8 mouse cellular contexts compared by ENCODE assay signal in genomic region chr17:25985306-25986294, GRCm38 (mm10). TPM values are rescaled to one million over a fixed set of nuclear protein-coding genes. Genes with fewer than 3 reads are reported as not detected.
DNase-seq lines count a peak whose midpoint lies in the region; ATAC-seq lines count a peak whose summit lies in the region.

Gene Capn15 (minus strand): TSS chr17:25985796.

- under 1% methylated on average over 90 of the region's 91 CpGs for WGBS in heart, embryonic 13.5 days
- under 1% methylated on average over 90 of the region's 91 CpGs for WGBS in liver, embryonic 12.5 days (ENCODE audit: insufficient replicate concordance)
- WGBS in stomach, embryonic 15.5 days: under 1% methylated on average over 91 of the region's 91 CpGs

- peak; percentile 95 for DNase-seq in CD4-positive, CD25-positive, alpha-beta regulatory T cell, adult 2 months (ENCODE audit: low read depth, low spot score)
- DNase-seq in fat pad, adult 2 months (ENCODE audit: extremely low read depth, low read depth, low spot score): peak; percentile 46
- peak; percentile 96 for DNase-seq in kidney, postnatal 10 days
- DNase-seq in natural killer cell, adult 2 months (ENCODE audit: low spot score in 2 of 2): peak; percentile 74 to 85

- peaks cover 16% of the 10 kb centered on the region for H3K36me3 ChIP-seq in heart, embryonic 13.5 days
- H3K36me3 ChIP-seq in liver, embryonic 12.5 days: 0 out of 2 replicates have a peak, but pooled peaks cover under 1% of the 10 kb centered on the region
- H3K36me3 ChIP-seq in stomach, embryonic 15.5 days: no peaks in the 10 kb centered on the region

- peak within 1 kb of the TSS; percentile 82 for H3K4me3 ChIP-seq in brown adipose tissue, adult 24 weeks (ENCODE audit: insufficient read depth, low read depth, low read length)
- peak within 1 kb of the TSS; percentile 89 for H3K4me3 ChIP-seq in heart, embryonic 13.5 days
- H3K4me3 ChIP-seq in liver, embryonic 12.5 days: peak within 1 kb of the TSS; percentile 91
- H3K4me3 ChIP-seq in stomach, embryonic 15.5 days (replicated peaks): peak within 1 kb of the TSS; percentile 94

- peaks cover 8% of the 10 kb centered on the region; the same call in 1 of the 2 replicates for H3K4me1 ChIP-seq in brown adipose tissue, adult 24 weeks (ENCODE audit: control insufficient read depth, insufficient read depth, insufficient read length, low read length)
- peaks cover 26% of the 10 kb centered on the region for H3K4me1 ChIP-seq in heart, embryonic 13.5 days
- H3K4me1 ChIP-seq in liver, embryonic 12.5 days: peaks cover 67% of the 10 kb centered on the region
- peaks cover 10% of the 10 kb centered on the region for H3K4me1 ChIP-seq in stomach, embryonic 15.5 days

- H3K4me2 ChIP-seq in heart, embryonic 13.5 days: peak within 1 kb of the TSS; percentile 90
- peak within 1 kb of the TSS; percentile 96 for H3K4me2 ChIP-seq in liver, embryonic 12.5 days
- H3K4me2 ChIP-seq in stomach, embryonic 15.5 days: peak within 1 kb of the TSS; percentile 70

- H3K9me3 ChIP-seq in heart, embryonic 13.5 days: no peaks in the 10 kb centered on the region
- no peaks in the 10 kb centered on the region for H3K9me3 ChIP-seq in liver, embryonic 12.5 days (replicated peaks)
- H3K9me3 ChIP-seq in stomach, embryonic 15.5 days: no peaks in the 10 kb centered on the region

- peak within 1 kb of the TSS; percentile 95 for H3K9ac ChIP-seq in heart, embryonic 13.5 days
- H3K9ac ChIP-seq in liver, embryonic 12.5 days: peak within 1 kb of the TSS; percentile 92
- peak within 1 kb of the TSS; percentile 72 for H3K9ac ChIP-seq in stomach, embryonic 15.5 days

- H3K27me3 ChIP-seq in heart, embryonic 13.5 days (replicated peaks): no peaks in the 10 kb centered on the region
- peaks cover 5% of the 10 kb centered on the region for H3K27me3 ChIP-seq in liver, embryonic 12.5 days (replicated peaks)
- H3K27me3 ChIP-seq in stomach, embryonic 15.5 days (replicated peaks): no peaks in the 10 kb centered on the region

- H3K27ac ChIP-seq in brown adipose tissue, adult 24 weeks (replicated peaks; ENCODE audit: low read depth, low read length): peak within 1 kb of the TSS; percentile 29; the same call in 1 of the 2 replicates
- peak within 1 kb of the TSS; percentile 89 for H3K27ac ChIP-seq in heart, embryonic 13.5 days (replicated peaks)
- peak within 1 kb of the TSS; percentile 85 for H3K27ac ChIP-seq in liver, embryonic 12.5 days
- H3K27ac ChIP-seq in stomach, embryonic 15.5 days: peak within 1 kb of the TSS; percentile 88

- peak; percentile 97 for ATAC-seq in heart, embryonic 13.5 days (ENCODE audit: extremely low read depth, insufficient number of reproducible peaks, low FRiP score, low TSS enrichment)
- ATAC-seq in liver, embryonic 12.5 days: peak; percentile 96
- ATAC-seq in stomach, embryonic 15.5 days (ENCODE audit: insufficient read depth, low FRiP score, low read depth): peak; percentile 99

RNA-seq across cellular contexts. Expression of gene Capn15, which starts in this region (rescaled TPM):
- 4.7 and 5.6 TPM in 2 replicates for polyA plus RNA-seq in brown adipose tissue, adult 24 weeks (2012; ENCODE audit: insufficient read depth, insufficient read length, missing spikeins)
- 9.3 and 10.6 TPM in 2 replicates for polyA plus RNA-seq in heart, embryonic 13.5 days (2015; fragmentation: Nextera tagmentation; extraction: Ambion mirVana)
- polyA plus RNA-seq in liver, embryonic 12.5 days (2016; fragmentation: Nextera tagmentation; extraction: Ambion mirVana): 20.4 and 21.3 TPM in 2 replicates
- polyA plus RNA-seq in stomach, embryonic 15.5 days (2015; fragmentation: Nextera tagmentation; extraction: Ambion mirVana): 20.4 and 22.8 TPM in 2 replicates

Comparison
In these comparisons a context has a peak if more than half of its experiments do, and no peak if none do; other contexts are left out.
1. Peak in every context shown above with its lines: DNase-seq, ATAC-seq, H3K4me3 ChIP-seq and H3K27ac ChIP-seq.
2. DNase-seq: peak in every context shown above with its lines; median percentile 96 in kidney, postnatal 10 days; 95 in CD4-positive, CD25-positive, alpha-beta regulatory T cell, adult 2 months; 80 in natural killer cell, adult 2 months; 46 in fat pad, adult 2 months.
3. H3K27ac ChIP-seq: peak in every context shown above with its lines; median percentile 89 in heart, embryonic 13.5 days; 88 in stomach, embryonic 15.5 days; 85 in liver, embryonic 12.5 days; 29 in brown adipose tissue, adult 24 weeks.